Mouse (Mus musculus): ENCODE measurements around the gene Lrfn3.

GRCm38 (mm10) chr7:30409789-30410188, 47.2 kb upstream of the Lrfn3 start:
- no peak for TF ChIP-seq GATA1 (IDR thresholded peaks at IDR 0.05; ENCODE audit: borderline replicate concordance, low read length)
- no peak for TF ChIP-seq FLI1 (IDR thresholded peaks at IDR 0.05; ENCODE audit: low read length)
